Mouse (Mus musculus): ENCODE results near the gene Chmp4b. TPM values are rescaled to one million over a fixed set of nuclear protein-coding genes. Genes with fewer than 3 reads are reported as not detected.

The Chmp4b gene
- polyA plus RNA-seq, 1 experiment from 2014 or later = 27.2 TPM

DNA sequence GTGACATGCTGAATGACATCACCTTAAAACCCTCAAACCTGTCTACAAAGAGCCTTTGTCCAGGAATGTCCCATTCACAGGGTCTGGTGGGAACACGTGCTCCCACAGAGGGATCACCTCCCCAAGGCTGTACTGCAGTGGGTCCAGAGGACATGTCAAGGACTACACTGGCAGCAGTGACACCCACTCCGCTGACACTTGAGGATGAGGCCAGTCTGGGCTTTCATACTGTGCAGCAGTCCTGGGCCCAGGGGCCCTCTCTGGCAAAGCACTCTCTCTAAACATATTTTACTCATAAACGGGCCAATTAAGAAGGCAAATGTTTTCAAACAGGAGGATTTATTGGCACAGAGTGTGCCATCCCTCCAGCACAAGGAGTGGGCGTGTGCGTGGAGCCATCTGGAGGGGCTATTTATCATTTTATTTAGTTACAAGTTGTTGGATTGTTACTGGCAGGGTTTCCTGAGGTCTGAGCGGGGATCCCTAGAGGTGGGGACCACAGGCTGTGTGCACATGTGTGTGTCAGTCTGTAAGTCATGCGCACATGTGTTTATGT lies 56.4 kb downstream of the Chmp4b start:
- 48% methylated on average over 7 of the region's 7 CpGs for WGBS
- no peak; the same call in 1 of the 2 replicates for ATAC-seq (ENCODE audit: borderline replicate concordance, extremely low read depth, low FRiP score, low TSS enrichment)
- H3K4me2 ChIP-seq = no peak overlapping the region
- H3K4me1 ChIP-seq = peaks cover 18% of the 10 kb centered on the region
- no peaks in the 10 kb centered on the region for H3K9me3 ChIP-seq
- H3K27ac ChIP-seq = no peak overlapping the region
- no peaks in the 10 kb centered on the region for H3K36me3 ChIP-seq
- no peak overlapping the region for H3K9ac ChIP-seq
- no peaks in the 10 kb centered on the region for H3K27me3 ChIP-seq
- no peak overlapping the region for H3K4me3 ChIP-seq

DNA sequence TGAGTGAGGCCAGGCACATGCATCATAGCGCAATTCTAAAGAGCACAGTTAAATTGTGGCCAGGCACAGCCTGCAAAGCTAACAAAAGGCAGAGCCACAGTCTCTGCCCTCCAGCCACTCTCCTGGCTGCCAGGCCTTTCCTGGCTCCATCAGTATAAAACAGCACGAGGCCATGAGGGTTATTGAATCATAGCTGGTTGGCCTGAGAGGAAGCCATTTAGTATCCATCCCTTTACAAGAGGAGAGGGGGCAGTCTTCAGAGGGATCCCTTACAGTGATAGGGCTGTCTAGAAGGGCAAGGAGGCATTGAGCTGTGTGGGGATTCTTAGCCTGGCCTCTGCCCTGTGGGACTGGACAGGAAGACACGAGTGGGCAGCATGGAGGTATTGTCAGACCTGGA lies 60.2 kb downstream of the Chmp4b start:
- WGBS = 48% methylated on average over 3 of the region's 3 CpGs
- Histone ChIP-seq H3K9ac (no peak overlapping the region), H3K4me2 (no peak overlapping the region), H3K36me3 (no peaks in the 10 kb centered on the region), H3K27me3 (no peaks in the 10 kb centered on the region), H3K4me1 (peaks cover 19% of the 10 kb centered on the region), H3K9me3 (no peaks in the 10 kb centered on the region), H3K4me3 (no peak overlapping the region), H3K27ac (no peak overlapping the region)
- no peak for ATAC-seq (ENCODE audit: borderline replicate concordance, extremely low read depth, low FRiP score, low TSS enrichment)

DNA sequence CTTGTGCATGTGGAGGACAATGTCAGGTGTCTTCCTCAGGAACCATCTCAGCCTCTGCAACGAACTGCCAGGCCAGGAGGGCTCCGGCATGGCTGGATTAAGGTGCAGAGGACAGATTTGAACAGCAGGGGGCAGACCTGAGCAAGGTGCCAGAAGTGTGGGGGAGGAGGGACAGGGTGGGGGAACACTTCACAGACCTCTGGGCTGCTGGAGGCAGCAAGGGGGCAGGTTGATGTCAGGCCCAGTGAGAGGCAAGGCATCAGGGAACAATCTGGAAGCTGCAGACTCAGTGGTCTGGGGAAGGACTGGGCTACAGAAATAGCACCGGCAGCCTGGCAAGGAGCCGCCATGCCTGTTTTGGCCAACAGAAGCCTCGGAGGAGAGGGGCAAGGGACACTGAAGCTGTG lies 60.8 kb downstream of the Chmp4b start:
- ATAC-seq (ENCODE audit: borderline replicate concordance, extremely low read depth, low FRiP score, low TSS enrichment) = no peak
- Histone ChIP-seq H3K4me1 (peaks cover 20% of the 10 kb centered on the region), H3K27ac (no peak overlapping the region), H3K4me3 (no peak overlapping the region), H3K36me3 (no peaks in the 10 kb centered on the region), H3K9me3 (no peaks in the 10 kb centered on the region), H3K4me2 (no peak overlapping the region), H3K27me3 (no peaks in the 10 kb centered on the region), H3K9ac (no peak overlapping the region)
- 31% methylated on average over 5 of the region's 5 CpGs for WGBS

DNA sequence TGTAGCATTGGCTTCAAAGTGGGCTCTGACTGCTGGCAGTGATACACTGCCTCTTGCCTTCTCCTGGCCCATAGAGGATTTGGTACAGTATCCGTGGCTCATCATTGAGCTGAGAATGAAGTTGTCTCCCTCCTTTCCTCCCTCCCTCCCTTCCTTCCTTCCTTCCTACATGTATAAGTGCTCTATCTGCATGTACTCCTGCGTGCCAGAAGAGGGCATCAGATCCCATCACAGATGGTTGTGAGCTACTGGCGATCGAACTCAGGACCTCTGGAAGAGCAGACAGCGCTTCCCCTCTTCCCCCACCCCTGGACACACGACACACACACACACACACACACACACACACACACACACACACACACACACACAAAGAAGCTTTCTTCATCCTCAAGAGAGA lies 61.6 kb downstream of the Chmp4b start:
- ATAC-seq (ENCODE audit: borderline replicate concordance, extremely low read depth, low FRiP score, low TSS enrichment) = no peak
- no peak overlapping the region for H3K4me2 ChIP-seq
- no peak overlapping the region for H3K4me3 ChIP-seq
- H3K9me3 ChIP-seq = no peaks in the 10 kb centered on the region
- H3K9ac ChIP-seq = no peak overlapping the region
- H3K27me3 ChIP-seq = no peaks in the 10 kb centered on the region
- no peak overlapping the region for H3K27ac ChIP-seq
- 33% methylated on average over 6 of the region's 6 CpGs for WGBS
- H3K4me1 ChIP-seq = peaks cover 13% of the 10 kb centered on the region
- H3K36me3 ChIP-seq = no peaks in the 10 kb centered on the region

DNA sequence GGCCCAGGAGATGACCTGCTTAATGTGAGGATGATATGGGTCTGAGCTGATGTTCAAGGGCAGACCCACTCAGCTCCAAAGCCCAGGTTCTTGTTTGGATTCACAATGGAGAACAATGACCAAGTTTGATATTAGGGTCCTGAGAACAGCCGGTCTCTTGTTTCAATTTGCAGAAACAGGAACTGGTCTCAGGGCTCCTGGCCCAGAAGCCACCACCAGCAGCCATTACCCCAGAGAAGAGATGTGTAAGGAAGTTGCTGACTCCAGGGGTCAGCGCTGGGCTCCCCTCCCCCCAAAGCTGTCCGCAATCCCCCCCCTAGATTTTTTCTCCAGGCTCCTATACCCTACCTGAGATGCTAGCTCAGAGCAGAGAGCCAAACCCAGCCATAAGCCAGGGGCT lies 62.5 kb downstream of the Chmp4b start:
- H3K4me2 ChIP-seq = no peak overlapping the region

DNA sequence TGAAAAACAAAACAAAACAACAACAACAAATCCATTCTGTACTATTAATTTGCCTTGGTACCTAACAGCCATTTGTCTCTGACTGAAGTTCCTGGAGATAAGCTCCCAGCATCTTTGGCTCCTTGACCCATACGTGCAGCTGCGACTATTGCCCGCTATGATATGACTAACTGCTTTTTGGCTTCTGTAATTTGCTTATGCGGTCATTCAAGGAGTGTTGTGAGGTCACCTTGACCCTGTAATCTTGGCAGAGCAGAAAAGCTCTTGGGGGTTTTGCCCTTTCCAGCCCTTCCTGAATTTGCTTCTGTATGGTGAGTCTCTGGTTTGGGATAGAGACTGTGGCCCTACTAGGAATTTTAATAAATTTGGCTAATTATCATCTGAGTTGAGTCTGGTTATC lies 65.1 kb downstream of the Chmp4b start:
- H3K27ac ChIP-seq = no peak overlapping the region
- 74% methylated on average over 4 of the region's 4 CpGs for WGBS
- H3K4me3 ChIP-seq = no peak overlapping the region
- no peak overlapping the region for H3K4me2 ChIP-seq
- no peaks in the 10 kb centered on the region for H3K9me3 ChIP-seq
- no peak overlapping the region for H3K9ac ChIP-seq
- peaks cover 12% of the 10 kb centered on the region for H3K4me1 ChIP-seq
- no peaks in the 10 kb centered on the region for H3K27me3 ChIP-seq
- no peaks in the 10 kb centered on the region for H3K36me3 ChIP-seq
- no peak for ATAC-seq (ENCODE audit: borderline replicate concordance, extremely low read depth, low FRiP score, low TSS enrichment)

More for the DNA sequence above, 62.5 kb downstream of the Chmp4b start:
- Histone ChIP-seq H3K4me3 (no peak overlapping the region), H3K27me3 (no peaks in the 10 kb centered on the region), H3K4me1 (peaks cover 12% of the 10 kb centered on the region), H3K27ac (no peak overlapping the region), H3K9ac (no peak overlapping the region), H3K36me3 (no peaks in the 10 kb centered on the region), H3K9me3 (no peaks in the 10 kb centered on the region)
- no peak for ATAC-seq (ENCODE audit: borderline replicate concordance, extremely low read depth, low FRiP score, low TSS enrichment)
- WGBS = 78% methylated on average over 3 of the region's 3 CpGs

DNA sequence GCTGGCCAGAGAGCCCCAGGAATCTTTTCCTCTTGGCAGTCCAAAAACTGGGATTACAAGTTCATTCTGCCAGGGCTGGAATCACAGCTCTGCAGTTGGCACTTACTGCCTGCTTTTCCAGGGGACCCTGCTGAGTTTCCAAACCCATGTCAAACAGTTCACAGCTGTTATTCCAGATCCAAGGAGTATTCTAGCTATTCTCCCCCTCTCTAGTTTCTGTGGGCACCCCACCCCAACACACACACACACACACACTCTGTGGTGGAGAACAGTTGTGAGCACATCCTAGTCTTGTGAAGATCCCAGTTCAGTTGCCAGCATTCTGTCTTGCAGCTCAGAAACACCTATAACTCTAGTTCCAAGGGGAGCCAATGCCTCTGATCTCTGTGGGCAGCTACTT lies 65.6 kb downstream of the Chmp4b start:
- Histone ChIP-seq H3K36me3 (no peaks in the 10 kb centered on the region), H3K27me3 (no peaks in the 10 kb centered on the region), H3K4me1 (peaks cover 11% of the 10 kb centered on the region), H3K4me2 (no peak overlapping the region), H3K4me3 (no peak overlapping the region), H3K9me3 (no peaks in the 10 kb centered on the region), H3K27ac (no peak overlapping the region), H3K9ac (no peak overlapping the region)
- ATAC-seq (ENCODE audit: borderline replicate concordance, extremely low read depth, low FRiP score, low TSS enrichment) = no peak

DNA sequence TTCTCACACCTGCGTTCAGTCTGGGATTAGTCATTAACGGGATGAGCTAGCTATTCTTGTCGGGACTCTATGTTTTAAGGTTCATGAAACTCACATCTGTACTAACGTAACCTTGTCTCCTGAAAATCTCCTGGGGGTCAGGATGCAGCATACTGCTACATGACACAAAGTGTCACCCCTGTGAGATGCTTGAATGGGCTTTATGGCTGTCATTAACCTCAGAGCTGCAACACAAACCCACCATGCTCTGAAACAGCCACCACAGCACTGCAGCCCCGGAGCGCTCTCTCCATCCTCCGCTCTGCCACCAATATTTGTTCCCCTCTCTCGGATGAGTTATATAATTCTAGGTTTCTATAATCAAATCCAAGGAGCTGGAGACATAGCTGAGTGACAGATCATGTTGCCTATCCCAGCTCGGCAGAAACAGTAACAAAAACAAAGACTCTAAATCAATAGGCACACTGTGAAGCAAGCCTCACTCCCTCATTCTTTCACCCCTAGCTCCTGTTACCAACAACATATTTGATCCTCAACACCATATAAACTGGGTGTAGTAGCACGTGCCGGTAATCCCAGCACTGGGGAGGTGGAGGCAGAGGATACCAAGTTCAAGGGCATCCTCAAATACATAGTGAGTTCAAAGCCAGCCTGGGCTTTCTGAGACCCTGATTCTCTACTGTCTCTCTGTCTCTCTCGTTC lies 67.5 kb downstream of the Chmp4b start:
- Histone ChIP-seq H3K4me1 (0 out of 2 replicates have a peak, but pooled peaks cover 6% of the 10 kb centered on the region), H3K4me2 (no peak overlapping the region), H3K9me3 (no peaks in the 10 kb centered on the region), H3K4me3 (no peak overlapping the region), H3K36me3 (no peaks in the 10 kb centered on the region), H3K27me3 (no peaks in the 10 kb centered on the region), H3K27ac (no peak overlapping the region), H3K9ac (no peak overlapping the region)
- 76% methylated on average over 12 of the region's 12 CpGs for WGBS
- no peak for ATAC-seq (ENCODE audit: borderline replicate concordance, extremely low read depth, low FRiP score, low TSS enrichment)

DNA sequence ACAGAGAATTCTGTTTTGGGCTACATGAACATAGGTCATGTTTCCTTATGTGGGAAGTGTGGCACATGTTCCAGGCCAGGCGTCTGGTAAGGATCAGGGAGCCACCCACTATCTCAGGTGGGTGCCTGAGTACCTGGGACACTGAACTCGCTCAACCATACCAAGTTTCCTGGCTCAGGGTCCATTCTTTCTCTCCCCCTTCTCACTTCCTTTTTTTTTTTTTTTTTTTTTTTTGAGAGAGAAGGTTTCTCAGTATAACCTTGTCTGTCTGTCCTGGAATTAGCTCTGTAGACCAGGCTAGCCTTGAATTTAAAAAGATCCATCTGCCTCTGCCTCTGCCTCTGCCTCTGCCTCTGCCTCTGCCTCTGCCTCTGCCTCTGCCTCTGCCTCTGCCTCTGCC lies 68.8 kb downstream of the Chmp4b start:
- no peak overlapping the region for H3K9ac ChIP-seq
- no peak overlapping the region for H3K4me3 ChIP-seq
- no peaks in the 10 kb centered on the region for H3K27me3 ChIP-seq
- WGBS = 77% methylated on average over 2 of the region's 2 CpGs
- H3K4me2 ChIP-seq = no peak overlapping the region
- no peaks in the 10 kb centered on the region for H3K36me3 ChIP-seq
- H3K27ac ChIP-seq = no peak overlapping the region
- 0 out of 2 replicates have a peak, but pooled peaks cover 6% of the 10 kb centered on the region for H3K4me1 ChIP-seq
- no peaks in the 10 kb centered on the region for H3K9me3 ChIP-seq
- no peak for ATAC-seq (ENCODE audit: borderline replicate concordance, extremely low read depth, low FRiP score, low TSS enrichment)

DNA sequence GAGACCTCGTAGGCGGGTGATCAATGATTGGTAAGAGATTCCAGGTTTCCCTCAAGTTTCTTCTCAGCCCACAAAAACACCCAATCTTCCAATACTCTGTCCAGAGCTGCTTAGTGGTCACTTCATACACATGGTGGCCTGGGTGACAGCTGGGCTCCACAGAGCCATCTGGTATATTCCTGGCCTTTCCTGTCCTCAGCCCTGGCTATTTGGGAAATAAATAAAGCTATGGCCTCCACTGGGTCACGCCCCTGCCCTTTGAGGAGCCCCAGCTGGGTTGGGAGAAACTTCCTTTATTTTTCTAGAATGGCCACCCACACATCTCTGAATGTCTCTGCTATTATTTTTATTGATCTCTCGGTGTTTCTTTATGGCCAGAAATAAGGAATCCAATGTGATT lies 72.0 kb downstream of the Chmp4b start:
- Histone ChIP-seq H3K9ac (no peak overlapping the region), H3K9me3 (no peaks in the 10 kb centered on the region), H3K4me1 (peaks cover 8% of the 10 kb centered on the region), H3K27ac (no peak overlapping the region), H3K27me3 (no peaks in the 10 kb centered on the region), H3K4me2 (no peak overlapping the region), H3K36me3 (no peaks in the 10 kb centered on the region), H3K4me3 (no peak overlapping the region)
- WGBS = 72% methylated on average over 4 of the region's 4 CpGs
- no peak for ATAC-seq (ENCODE audit: borderline replicate concordance, extremely low read depth, low FRiP score, low TSS enrichment)

DNA sequence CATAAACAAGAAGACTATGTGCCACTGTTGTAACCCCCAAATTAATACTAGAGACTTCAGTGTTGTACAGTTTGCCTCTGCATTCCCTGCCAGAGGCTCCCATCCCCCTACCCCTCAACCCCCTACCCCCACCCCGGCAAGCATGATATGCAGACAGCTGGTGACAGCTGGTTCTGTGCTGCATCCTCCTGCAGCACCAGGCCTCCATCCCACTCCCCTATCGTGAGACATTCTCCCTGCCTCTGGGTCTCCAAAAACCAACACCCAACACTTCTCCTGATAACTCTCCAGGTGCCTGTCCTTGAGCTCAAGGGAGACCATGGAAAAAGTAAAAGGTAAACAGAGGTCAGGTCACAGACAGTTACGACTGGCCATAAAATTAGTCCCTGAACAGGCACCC lies 78.2 kb downstream of the Chmp4b start:
- Histone ChIP-seq H3K9me3 (no peaks in the 10 kb centered on the region), H3K4me2 (no peak overlapping the region), H3K9ac (no peak overlapping the region), H3K27me3 (no peaks in the 10 kb centered on the region), H3K27ac (0 out of 2 replicates have a peak overlapping the region, but pooled peaks have one; percentile 69), H3K4me3 (no peak overlapping the region), H3K4me1 (peaks cover 44% of the 10 kb centered on the region), H3K36me3 (no peaks in the 10 kb centered on the region)
- WGBS = 33% methylated on average over 3 of the region's 3 CpGs
- peak; percentile 43; the same call in 1 of the 2 replicates for ATAC-seq (ENCODE audit: borderline replicate concordance, extremely low read depth, low FRiP score, low TSS enrichment)

DNA sequence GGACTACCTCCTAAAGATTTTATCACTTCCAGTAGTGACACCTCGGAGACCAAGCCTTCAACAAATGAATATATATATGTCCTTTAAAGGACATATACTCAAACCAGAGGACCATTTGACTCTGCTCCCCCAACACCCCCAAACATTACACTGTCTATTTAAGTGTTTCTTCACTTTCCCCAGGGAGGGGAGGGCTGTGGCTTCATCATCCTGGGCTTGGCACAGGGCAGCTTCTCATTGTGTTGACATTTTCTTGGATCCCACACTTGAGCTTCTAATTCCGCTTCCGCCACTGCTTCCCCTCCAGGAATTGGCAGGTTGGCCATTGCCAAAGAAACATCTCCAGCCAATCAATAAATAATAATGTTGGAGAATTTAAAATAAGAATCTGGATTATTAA lies 79.3 kb downstream of the Chmp4b start:
- Histone ChIP-seq H3K27me3 (no peaks in the 10 kb centered on the region), H3K9ac (no peak overlapping the region), H3K4me2 (no peak overlapping the region), H3K36me3 (no peaks in the 10 kb centered on the region), H3K9me3 (no peaks in the 10 kb centered on the region), H3K4me3 (no peak overlapping the region), H3K4me1 (peaks cover 44% of the 10 kb centered on the region), H3K27ac (peak overlapping the region; percentile 69)
- 31% methylated on average over 3 of the region's 3 CpGs for WGBS
- ATAC-seq (ENCODE audit: borderline replicate concordance, extremely low read depth, low FRiP score, low TSS enrichment) = peak; percentile 69; the same call in 1 of the 2 replicates
